Mouse (Mus musculus): ENCODE results near the gene Prr5l. TPM values are rescaled to one million over a fixed set of nuclear protein-coding genes. Genes with fewer than 3 reads are reported as not detected.

Prr5l gene
- total RNA-seq, 4 experiments from 2014 or later = 3.7 to 9.2 (median 4.7) TPM

Other genes with a start within 250 kb of the Prr5l start
- gene Rag1, start 233.5 kb downstream of the Prr5l start, total RNA-seq (2022) = under 1 TPM in 2 of 4 experiments, not detected in 2; 0.03 to 0.07 TPM
- gene B230118H07Rik, start 233.5 kb downstream of the Prr5l start, total RNA-seq (2022) = 10 to 100 TPM; 27.3 to 55.4 (median 32.3) TPM
- gene Traf6, start 204.6 kb downstream of the Prr5l start, total RNA-seq (2022) = 10 to 100 TPM; 20.3 to 25.4 (median 22.1) TPM
- gene Commd9, start 3.2 kb upstream of the Prr5l start, total RNA-seq (2022) = 10 to 100 TPM; 42.1 to 54.8 (median 44.4) TPM